Comparison of ENCODE assay signal across 16 mouse cellular contexts in the genomic region with DNA sequence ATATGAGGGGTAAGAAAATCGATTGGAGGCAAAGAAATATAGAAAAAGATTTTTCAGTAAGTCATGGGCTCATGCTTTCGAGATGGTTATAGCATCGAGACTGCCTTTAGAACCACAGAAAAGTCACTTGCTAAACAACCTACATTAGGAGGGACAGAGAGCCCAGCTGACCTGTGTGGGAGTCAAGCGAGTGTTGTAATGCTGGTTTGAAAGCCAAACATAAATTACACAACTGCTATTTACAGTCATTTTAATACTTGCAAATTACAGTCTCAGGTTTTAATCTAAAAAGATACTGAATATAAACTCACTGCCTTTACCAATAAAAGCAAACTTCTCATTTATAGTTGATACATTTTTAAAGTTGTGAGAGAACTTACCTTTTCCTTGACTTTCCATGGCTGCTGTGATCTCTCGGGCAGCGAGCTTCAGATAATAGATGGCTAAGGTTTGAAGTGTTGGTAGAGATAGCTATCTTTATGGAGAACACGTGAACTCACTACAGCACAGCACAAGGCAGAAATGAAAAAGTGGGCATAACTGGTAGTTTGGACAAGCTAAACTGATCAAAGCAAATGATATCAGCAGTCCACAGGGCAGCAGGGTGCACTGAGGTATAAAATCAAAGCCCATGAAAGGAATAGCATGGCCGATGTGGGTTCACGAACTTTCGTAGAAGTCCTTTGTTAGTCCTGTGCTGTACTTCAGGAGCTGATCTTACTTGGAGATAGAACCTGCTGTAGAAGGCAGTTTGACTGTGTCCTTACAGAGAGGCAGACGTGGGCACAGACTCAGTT.
"Had no signal": no experiment of that assay in that cellular context is flagged by ENCODE, and none has a peak within 500 bp of the region (broad histone marks: within the 10 kb centered on the region; RNA-seq: fewer than 3 reads in every experiment).

No protein-coding gene starts in this region.

- H3K9me3 ChIP-seq: limb, embryonic 13.5 days; liver, embryonic 12.5 days; lung, embryonic 15.5 days; midbrain, embryonic 10.5 days; neural tube, embryonic 15.5 days; stomach, embryonic 15.5 days had no signal

- ATAC-seq: liver, embryonic 12.5 days had no signal

- H3K27ac ChIP-seq: limb, embryonic 13.5 days; liver, embryonic 12.5 days; lung, embryonic 15.5 days; midbrain, embryonic 10.5 days; neural tube, embryonic 15.5 days; stomach, embryonic 15.5 days had no signal

- H3K4me2 ChIP-seq: limb, embryonic 13.5 days; liver, embryonic 12.5 days; lung, embryonic 15.5 days; neural tube, embryonic 15.5 days; stomach, embryonic 15.5 days had no signal

- DNase-seq: kidney, adult 18-20 months; kidney, postnatal 25 days; layer of hippocampus, adult 9-11 months; layer of hippocampus, postnatal 36 days; lung, postnatal 4 days; midbrain, embryonic 14.5 days; right cerebral cortex, postnatal 4 days; thymus, adult 2 months; thymus, postnatal 25 days had no signal

- H3K4me1 ChIP-seq: liver, embryonic 12.5 days; stomach, embryonic 15.5 days had no signal

- H3K9ac ChIP-seq: limb, embryonic 13.5 days; liver, embryonic 12.5 days; lung, embryonic 15.5 days; neural tube, embryonic 15.5 days; stomach, embryonic 15.5 days had no signal

- H3K4me3 ChIP-seq: limb, embryonic 13.5 days; liver, embryonic 12.5 days; lung, embryonic 15.5 days; midbrain, embryonic 10.5 days; myocyte; neural tube, embryonic 15.5 days; stomach, embryonic 15.5 days had no signal

- H3K36me3 ChIP-seq: liver, embryonic 12.5 days; lung, embryonic 15.5 days; midbrain, embryonic 10.5 days; neural tube, embryonic 15.5 days; stomach, embryonic 15.5 days had no signal

- H3K27me3 ChIP-seq: limb, embryonic 13.5 days; lung, embryonic 15.5 days; neural tube, embryonic 15.5 days; stomach, embryonic 15.5 days had no signal
